Mouse (Mus musculus) left cerebral cortex, adult 8-10 months (tissue): Measurements from ENCODE around the gene Zrsr1. TPM values are rescaled to one million over a fixed set of nuclear protein-coding genes. Genes with fewer than 3 reads are reported as not detected.

Experiments used
- DNase-seq, 2 experiments: peaks; one replicate each; pipeline ENCODE4 v3.0.0; 2022; ENCODE audit warnings: low spot score in 2 of 2
- total RNA-seq, 4 experiments: library from RNA; stranded (reverse); gene quantifications; 2 replicates each; pipeline ENCODE4 v1.2.4; 2022

Gene Zrsr1
- total RNA-seq, 4 experiments from 2014 or later, result 63.0 to 78.1 (median 72.0) TPM

- peak; percentile 76 to 80 for DNase-seq
These were observed 1.1 kb downstream of the Zrsr1 start for GRCm38 (mm10) chr11:22972746-22973526.

- no peak for DNase-seq
These were observed 1.8 kb downstream of the Zrsr1 start for GRCm38 (mm10) chr11:22973599-22973998.

GRCm38 (mm10) chr11:22978215-22978614, 6.4 kb downstream of the Zrsr1 start:
- no peak for DNase-seq

GRCm38 (mm10) chr11:22978711-22979110, 6.9 kb downstream of the Zrsr1 start:
- no peak for DNase-seq

- DNase-seq, result no peak
These were observed 7.4 kb downstream of the Zrsr1 start for GRCm38 (mm10) chr11:22979221-22979620.

GRCm38 (mm10) chr11:22981041-22981440, 9.2 kb downstream of the Zrsr1 start:
- no peak for DNase-seq

GRCm38 (mm10) chr11:22981543-22981950, 9.7 kb downstream of the Zrsr1 start:
- no peak for DNase-seq

GRCm38 (mm10) chr11:22981984-22982757, 10.4 kb downstream of the Zrsr1 start, which contains the start of the genes Gm28048 and Commd1:
TSS of gene Gm28048 (minus strand) at chr11:22982090.
TSS of gene Commd1 (minus strand) at chr11:22982382.
- peak; percentile 93 to 97 for DNase-seq

- DNase-seq, result no peak
These were observed 11.0 kb downstream of the Zrsr1 start for GRCm38 (mm10) chr11:22982846-22983245.

- no peak for DNase-seq
These were observed 13.7 kb downstream of the Zrsr1 start for GRCm38 (mm10) chr11:22985510-22985909.

GRCm38 (mm10) chr11:22987357-22987756, 15.6 kb downstream of the Zrsr1 start:
- DNase-seq, result no peak

- no peak for DNase-seq
These were observed 18.0 kb downstream of the Zrsr1 start for GRCm38 (mm10) chr11:22989786-22990185.

GRCm38 (mm10) chr11:22990393-22991126, 18.8 kb downstream of the Zrsr1 start, which contains the start of gene Cct4:
TSS of gene Cct4 (plus strand) at chr11:22990519.
- DNase-seq, result peak; percentile 87 to 90

- no peak for DNase-seq
These were observed 19.5 kb downstream of the Zrsr1 start for GRCm38 (mm10) chr11:22991218-22991835.

GRCm38 (mm10) chr11:22994271-22994670, 22.5 kb downstream of the Zrsr1 start:
- no peak for DNase-seq

- DNase-seq, result no peak
These were observed 23.7 kb downstream of the Zrsr1 start for GRCm38 (mm10) chr11:22995461-22995860.

GRCm38 (mm10) chr11:22998308-22998707, 26.5 kb downstream of the Zrsr1 start:
- DNase-seq, result no peak

- DNase-seq, result no peak
These were observed 33.5 kb downstream of the Zrsr1 start for GRCm38 (mm10) chr11:23005276-23005675.

- no peak for DNase-seq
These were observed 35.3 kb downstream of the Zrsr1 start for GRCm38 (mm10) chr11:23007166-23007480.

- DNase-seq, result peak; percentile 71 to 89
These were observed 35.8 kb downstream of the Zrsr1 start, which contains the start of gene Fam161a for GRCm38 (mm10) chr11:23007481-23008180. TSS of gene Fam161a (plus strand) at chr11:23007531.
